Mouse (Mus musculus) forelimb bud, embryonic 11.5 days (tissue): ENCODE measurements around the gene Adarb2.
A peak's percentile ranks its signal among the peaks of the same experiment; 100 is the strongest.

Experiments
- DNase-seq: peaks from one replicate; pipeline ENCODE4 v3.0.0-alpha.2; 2012; ENCODE audit warnings: low read depth, low spot score

The Adarb2 gene

GRCm38 (mm10) chr13:8680470-8681129, 477.9 kb downstream of the Adarb2 start:
- no peak for DNase-seq

GRCm38 (mm10) chr13:8691448-8691847, 488.8 kb downstream of the Adarb2 start:
- no peak for DNase-seq

GRCm38 (mm10) chr13:8692787-8693186, 490.1 kb downstream of the Adarb2 start:
- no peak for DNase-seq

- DNase-seq = no peak
Observed at GRCm38 (mm10) chr13:8698451-8698850, 495.8 kb downstream of the Adarb2 start.

GRCm38 (mm10) chr13:8699831-8700230, 497.2 kb downstream of the Adarb2 start:
- no peak for DNase-seq

- no peak for DNase-seq
Observed at GRCm38 (mm10) chr13:8700981-8701380, 498.3 kb downstream of the Adarb2 start.

- no peak for DNase-seq
Observed at GRCm38 (mm10) chr13:8705296-8705695, 502.6 kb downstream of the Adarb2 start.

GRCm38 (mm10) chr13:8713377-8713776, 510.7 kb downstream of the Adarb2 start:
- no peak for DNase-seq

DNA sequence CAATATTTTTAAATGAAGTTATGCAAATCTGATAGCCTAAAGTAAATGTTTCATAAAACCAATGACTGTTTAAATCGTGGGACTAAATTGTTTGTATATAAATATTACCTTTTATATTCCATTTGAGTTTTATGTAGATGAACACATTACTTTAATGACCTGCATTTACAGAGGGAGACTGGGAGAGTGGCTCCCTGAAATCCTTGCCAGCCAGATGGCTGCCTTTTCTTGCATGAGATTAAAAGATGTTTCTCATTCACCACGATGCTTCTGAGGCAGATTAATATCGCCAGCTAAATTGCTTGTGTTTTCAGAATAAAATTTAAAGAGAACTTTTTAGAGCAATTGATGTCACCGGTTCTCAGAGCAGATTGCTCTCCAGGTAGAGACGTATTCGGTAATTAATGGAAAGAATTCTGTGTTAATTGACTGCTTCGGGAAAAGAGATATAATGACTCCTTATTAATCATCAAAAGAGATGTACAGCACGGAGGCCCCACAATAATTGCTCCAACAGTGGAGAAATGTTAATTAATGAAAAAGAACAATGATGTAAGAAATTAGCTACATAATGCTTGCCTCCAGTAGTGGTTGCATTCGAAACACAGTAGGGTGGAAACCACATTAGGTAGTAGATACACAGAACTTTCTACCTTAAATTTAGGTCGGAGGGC, 527.4 kb downstream of the Adarb2 start:
- no peak for DNase-seq

DNA sequence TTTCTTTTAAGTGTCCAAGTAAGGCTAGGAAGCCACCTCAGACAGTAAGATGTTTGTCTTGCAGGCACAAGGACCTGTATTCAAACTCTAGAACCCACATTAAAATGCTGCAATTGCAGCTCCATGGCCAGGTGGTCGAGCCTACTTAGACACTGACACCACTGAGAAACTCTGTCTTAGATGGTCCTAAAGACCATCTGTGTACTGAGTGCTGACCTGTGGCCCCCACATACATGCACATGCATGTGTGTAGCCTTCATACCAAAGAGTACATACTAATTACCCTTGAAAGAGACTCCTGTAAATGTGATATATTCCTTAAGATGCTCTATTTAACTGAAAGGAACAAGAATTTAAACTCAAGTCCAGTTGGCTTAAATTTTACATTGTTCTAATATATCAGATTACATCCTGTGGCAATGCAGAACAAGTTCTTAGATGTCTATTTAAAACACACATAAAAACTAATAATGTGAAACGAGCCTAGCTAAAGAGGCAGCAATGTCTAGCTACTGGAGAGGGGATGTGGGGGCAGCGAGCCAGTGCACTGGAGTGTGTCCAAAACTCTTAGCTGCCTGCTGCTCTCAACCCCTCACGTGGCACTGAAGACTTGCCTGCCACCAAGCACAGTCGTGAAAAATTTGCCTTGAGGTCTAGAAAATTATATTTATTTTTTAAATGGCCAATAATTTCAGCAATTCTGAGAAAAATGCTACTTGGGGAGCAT, 534.6 kb downstream of the Adarb2 start:
- DNase-seq = no peak

DNA sequence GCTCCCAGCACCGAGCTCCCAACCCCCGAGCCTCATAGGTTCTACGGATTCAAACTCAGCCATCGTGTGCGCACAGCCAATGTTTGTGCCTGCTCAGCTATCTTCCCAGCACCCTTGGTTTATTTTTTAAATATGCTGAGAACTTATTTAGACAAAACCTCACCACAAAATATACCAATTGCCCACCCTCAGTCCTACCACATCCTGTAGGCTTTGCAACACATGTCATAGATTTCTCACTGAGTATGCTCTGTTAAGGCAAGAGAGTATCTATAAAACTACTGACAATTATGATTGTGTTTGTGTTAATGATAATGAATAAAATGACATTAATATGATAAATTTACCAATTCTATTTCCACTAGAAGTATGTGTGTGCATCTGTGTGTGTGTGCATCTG, 540.1 kb downstream of the Adarb2 start:
- no peak for DNase-seq

GRCm38 (mm10) chr13:8744565-8744964, 541.9 kb downstream of the Adarb2 start:
- DNase-seq = no peak

DNA sequence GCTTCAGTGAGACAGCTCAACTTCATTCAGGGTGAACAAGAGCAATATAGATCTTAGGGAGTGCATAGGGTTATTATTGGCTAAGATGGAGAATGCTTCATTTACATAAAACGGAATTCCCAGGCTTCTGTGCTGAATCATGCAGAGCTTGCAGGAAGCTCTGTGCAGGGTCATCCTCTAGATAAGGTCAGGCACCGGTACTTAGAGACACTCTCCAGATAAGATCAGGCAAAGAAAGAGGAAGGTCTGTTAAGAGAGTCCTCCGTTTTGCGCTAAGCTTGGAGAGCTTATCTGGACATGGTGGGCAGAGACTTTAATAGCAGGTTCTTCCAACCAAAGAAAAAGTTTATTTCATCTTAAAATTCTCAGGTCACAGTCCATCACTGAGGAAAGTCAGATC, 542.9 kb downstream of the Adarb2 start:
- no peak for DNase-seq

- no peak for DNase-seq
Observed at GRCm38 (mm10) chr13:8749451-8749850, 546.8 kb downstream of the Adarb2 start.

GRCm38 (mm10) chr13:8760940-8761339, 558.3 kb downstream of the Adarb2 start:
- DNase-seq = no peak

DNA sequence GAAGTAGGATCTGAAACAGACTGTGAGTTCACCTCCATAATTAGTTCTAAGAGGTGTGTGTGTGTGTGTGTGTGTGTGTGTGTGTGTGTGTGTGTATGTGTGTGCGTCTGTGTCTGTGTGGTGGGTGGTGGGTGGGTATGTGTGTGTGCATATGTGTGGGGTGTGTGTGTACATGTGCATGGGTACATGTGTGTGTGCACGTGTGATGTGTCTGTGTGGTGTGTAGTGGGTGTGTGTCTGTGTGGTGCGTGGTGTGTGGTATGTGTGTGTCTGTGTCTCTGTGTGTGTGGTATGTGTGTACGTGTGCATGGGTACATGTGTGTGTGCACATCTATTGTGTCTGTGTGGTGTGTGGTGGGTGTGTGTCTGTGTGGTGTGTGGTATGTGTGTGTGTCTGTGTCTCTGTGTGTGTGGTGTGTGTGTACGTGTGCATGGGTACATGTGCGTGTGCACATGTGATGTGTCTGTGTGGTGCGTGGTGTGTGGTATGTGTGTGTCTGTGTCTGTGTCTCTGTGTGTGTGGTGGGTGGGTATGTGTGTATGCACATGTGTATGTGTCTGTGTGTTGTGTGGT, 567.1 kb downstream of the Adarb2 start:
- no peak for DNase-seq

- DNase-seq = no peak
Observed at GRCm38 (mm10) chr13:8770616-8771015, 568.0 kb downstream of the Adarb2 start.

DNA sequence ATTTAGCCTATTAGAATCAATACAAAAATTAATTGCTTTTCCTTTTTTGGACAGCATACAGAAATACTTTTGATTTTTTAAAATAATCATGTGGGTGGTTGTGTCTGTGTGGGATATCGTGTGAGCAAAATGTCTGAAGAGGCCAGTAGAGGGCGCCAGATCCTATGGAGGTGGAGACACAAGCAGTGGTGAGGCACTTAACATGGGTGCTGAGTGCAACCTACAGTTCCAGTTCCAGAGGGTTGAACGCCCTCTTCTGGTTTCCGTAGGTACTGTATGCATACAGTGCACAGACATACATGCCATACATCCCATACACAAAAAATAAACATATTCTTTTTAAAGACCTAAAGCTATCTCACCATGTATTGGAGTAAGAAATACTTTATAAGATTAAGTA, 577.8 kb downstream of the Adarb2 start:
- DNase-seq = peak; percentile 50

- peak; percentile 31 for DNase-seq
Observed at GRCm38 (mm10) chr13:8782636-8783035, 580.0 kb downstream of the Adarb2 start.

- no peak for DNase-seq
Observed at GRCm38 (mm10) chr13:8783686-8784307, 581.1 kb downstream of the Adarb2 start.

DNA sequence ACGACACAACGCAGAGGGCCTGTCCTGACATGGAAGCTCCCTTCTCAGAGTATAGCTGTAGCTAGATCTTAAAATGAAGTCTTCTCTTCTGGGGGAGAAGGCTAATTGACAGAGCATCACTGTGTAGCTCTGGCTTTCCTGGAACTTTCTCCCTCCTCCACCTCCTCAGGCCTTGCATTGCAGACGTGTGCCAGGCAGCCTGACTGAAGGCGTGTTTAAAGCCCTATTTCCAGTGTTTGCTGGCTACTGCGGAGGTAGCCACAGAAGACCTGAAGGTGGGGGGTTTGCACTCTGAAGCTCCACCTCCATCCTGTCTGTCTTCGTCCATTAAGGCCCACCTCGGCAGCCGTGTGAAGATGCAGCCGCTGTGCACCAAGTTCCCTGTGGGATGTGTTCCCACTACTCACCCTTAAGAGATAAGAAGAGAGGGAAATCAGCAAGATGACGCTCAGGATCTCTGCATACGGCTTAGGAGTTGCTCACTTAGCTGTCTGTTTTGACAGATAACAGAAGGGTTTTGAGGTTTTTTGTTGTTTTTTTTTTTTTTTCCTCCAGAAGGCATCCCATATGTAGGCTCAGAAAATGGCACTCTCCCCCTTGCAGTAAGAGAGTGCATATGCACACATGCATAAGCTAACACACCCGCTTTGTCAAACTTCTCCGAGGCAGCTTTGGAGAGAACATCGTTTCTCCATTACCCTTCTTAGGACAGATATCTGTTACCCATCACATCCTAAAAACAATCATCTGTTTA, 581.8 kb downstream of the Adarb2 start:
- no peak for DNase-seq
